Mouse (Mus musculus) kidney, postnatal 36 days (tissue): ENCODE data around the gene Gm9887.
"Not testable (repeated sequence)": the region's sequence is repeated elsewhere in the genome, so short reads cannot be mapped to it uniquely, and the experiment has no call there.

ENCODE experiments used
- DNase-seq, 2 experiments: peaks; one replicate each; pipeline ENCODE4 v3.0.0; 2021 to 2022; ENCODE audit warnings: mixed read lengths in 2 of 2

Gm9887 gene

GRCm38 (mm10) chr12:69385542-69386280 is 13.5 kb upstream of the Gm9887 start:
- DNase-seq: no peak

- DNase-seq: no peak
Observed at GRCm38 (mm10) chr12:69384606-69385005, 12.3 kb upstream of the Gm9887 start.

- no peak for DNase-seq
Observed at GRCm38 (mm10) chr12:69382880-69383279, 10.6 kb upstream of the Gm9887 start.

GRCm38 (mm10) chr12:69378558-69379454 is 6.5 kb upstream of the Gm9887 start:
- DNase-seq: no peak

DNA sequence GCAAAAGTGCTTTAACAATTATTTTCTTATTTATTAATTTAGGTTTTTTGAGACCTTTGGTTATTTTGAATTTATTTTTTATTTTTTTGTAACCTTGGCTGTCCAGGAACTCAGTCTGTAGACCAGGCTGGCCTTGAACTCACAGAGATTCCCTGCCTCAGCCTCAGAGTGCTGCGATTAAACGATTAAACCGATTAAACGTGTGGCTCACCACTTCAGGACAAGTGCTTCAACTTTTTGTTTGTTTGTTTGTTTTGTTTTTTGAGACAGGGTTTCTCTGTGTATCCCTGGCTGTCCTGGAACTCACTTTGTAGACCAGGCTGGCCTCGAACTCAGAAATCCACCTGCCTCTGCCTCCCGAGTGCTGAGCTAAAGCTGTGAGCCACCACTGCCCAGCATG is 5.4 kb upstream of the Gm9887 start:
- DNase-seq: not testable (repeated sequence)

GRCm38 (mm10) chr12:69377188-69377587 is 4.9 kb upstream of the Gm9887 start:
- DNase-seq: no peak

DNA sequence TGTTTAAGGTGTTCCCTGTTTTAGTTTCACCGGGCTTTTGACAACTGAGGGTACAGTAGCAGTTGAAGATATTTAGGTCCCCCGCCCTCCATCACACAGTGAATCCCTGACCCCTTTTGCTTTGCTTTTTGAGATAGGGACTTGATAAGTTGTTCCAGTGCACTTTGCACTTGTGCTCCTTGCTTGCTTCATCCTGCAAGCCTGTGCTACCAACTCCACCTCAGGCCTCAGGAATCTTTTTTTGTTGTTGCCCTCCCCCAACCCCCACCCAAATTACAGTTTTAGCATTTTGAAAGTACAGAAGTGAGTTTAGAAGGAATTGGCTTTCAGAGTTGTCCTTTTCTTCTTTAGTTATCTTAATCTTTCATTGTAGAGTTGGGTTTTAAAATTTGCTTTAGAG is 3.9 kb upstream of the Gm9887 start:
- no peak for DNase-seq

DNA sequence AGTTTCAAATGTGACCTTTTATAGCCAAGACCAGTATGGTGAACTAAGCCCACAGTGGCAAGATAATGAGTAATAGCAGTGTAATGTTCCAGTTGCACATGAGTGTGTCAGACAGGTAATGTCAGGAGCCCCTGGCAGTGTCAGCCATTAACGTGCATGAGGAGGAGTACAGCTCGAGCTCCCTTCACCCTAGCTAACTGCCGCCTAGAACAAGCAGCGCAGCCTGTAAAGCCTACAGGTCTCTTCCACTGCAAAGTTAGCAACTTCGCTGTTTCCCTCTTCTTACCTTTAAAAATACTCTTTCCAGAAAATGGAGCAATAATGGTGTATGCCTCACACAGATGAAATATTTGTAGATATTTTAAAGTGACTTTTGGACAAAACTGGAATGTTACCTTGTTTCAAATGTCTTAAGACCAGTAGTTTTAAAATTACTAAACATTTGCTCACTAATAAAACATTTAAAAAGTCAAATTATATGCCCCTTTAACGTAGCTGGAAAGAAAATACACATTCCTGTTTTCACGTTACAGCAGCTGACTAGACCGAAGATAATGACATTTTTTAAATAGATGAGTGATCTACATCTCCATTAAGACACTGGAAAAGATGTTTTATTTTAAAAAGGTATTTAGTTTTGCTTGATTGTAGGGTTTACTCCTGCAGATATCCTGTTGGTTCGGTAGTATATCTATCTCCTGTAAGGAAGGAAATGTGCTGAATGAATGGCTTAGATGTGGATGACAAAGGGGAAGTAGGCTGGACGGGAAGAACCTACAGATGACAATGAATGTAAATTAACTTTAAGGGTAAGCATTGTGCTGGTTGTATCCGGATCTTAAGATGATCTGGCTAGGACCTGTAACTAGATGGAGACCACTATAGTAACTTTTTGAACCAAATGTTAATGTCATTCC is 1.9 kb upstream of the Gm9887 start:
- DNase-seq: peak in 1 of 2 experiments; percentile 31

DNA sequence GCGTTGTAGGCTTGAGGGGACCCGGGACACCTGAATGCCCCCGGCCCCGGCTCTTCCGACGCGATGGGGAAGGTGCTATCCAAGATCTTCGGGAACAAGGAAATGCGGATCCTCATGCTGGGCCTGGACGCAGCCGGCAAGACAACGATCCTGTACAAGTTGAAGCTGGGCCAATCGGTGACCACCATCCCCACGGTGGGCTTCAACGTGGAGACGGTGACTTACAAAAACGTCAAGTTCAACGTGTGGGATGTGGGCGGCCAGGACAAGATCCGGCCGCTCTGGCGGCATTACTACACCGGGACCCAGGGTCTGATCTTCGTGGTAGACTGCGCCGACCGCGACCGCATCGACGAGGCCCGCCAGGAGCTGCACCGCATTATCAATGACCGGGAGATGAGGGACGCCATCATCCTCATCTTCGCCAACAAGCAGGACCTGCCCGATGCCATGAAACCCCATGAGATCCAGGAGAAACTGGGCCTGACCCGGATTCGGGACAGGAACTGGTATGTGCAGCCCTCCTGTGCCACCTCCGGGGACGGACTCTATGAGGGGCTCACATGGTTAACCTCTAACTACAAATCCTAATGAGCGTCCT is 573 bp upstream of the Gm9887 start:
- DNase-seq: peak in 1 of 2 experiments; percentile 30

DNA sequence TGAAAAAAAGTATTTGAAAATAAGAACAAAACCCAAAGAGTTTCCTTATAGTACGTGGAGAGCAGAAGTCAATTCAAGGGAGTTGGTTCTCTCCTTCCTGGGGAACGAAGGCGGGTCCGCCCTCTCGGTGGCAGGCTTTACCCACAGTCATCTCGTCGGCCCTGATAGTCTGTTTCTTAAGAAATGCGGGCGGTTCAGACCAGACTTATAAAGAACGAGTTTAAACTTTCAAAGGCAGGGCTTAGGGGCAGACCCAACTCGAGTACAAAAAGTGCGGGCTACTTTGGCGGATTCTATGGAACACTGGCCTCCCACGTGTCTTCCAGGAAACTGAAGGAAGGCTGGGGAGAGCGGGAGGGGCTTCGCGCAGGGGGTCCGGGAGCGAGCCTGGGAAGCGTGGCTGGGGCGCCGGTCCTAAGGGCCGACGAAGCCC is 821 bp downstream of the Gm9887 start:
- DNase-seq: peak in 1 of 2 experiments; percentile 79

DNA sequence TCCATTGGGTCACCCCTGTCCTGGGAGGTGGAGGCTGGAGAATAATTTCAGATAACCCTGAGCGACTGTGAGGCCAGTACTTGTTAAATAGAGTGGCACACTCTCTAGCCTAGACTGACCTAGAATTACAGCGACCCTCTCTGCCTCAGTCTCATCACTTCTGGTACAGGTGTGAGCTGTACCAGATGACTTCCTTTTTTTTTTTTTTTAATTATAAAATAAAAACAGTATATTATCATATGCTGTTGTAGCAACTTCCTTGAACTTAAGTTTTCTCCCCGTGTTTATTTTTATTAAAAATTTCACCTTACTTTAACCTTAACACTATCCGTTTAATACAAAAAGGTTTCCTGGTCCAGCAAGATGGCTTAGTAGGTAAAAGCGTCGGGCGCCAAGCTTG is 1.3 kb downstream of the Gm9887 start:
- no peak for DNase-seq

DNA sequence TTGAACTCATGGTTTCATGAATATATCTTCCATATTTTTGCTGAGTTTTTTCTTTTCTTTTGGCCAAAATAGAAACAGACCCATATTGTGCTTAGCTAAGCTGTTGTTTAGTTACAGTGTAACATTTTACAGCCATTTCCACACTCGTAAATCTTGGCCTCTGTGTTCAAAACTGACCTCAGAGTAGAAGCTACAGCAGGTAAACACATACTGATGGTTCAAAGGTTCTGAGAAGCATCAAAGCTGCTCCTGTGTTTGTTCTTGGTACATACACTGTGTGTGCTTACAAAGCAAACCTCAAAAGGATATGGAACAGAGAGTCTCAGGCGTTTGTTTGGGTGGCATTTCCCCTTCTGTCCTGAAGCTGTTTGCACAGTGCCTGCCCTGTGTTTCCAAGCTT is 4.7 kb downstream of the Gm9887 start:
- peak; percentile 19 to 75 for DNase-seq

- peak in 1 of 2 experiments; percentile 47 for DNase-seq
Observed at GRCm38 (mm10) chr12:69366424-69366823, 5.8 kb downstream of the Gm9887 start.

DNA sequence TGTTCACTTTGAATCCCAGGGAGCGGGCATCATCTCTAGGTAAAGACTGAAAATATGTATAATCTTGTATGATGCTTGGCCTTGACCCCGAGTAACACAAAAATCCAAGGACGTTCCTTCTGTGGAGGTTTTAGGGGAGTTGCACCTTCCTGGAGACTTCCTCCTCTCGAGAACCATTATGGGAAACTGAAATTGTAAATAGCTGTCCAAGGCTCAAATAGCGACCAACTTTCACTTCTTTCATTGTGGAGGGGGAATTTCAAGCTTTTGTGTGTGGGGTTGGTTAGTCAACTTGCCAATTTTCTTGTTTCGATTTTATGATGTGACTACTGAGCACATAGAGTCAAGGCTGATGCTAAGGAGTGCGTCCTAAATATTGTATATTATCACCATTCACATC is 6.5 kb downstream of the Gm9887 start:
- DNase-seq: no peak

- peak; percentile 86 to 91 for DNase-seq
Observed at GRCm38 (mm10) chr12:69363899-69364762, 8.1 kb downstream of the Gm9887 start.

- not testable (repeated sequence) for DNase-seq
Observed at GRCm38 (mm10) chr12:69363110-69363509, 9.1 kb downstream of the Gm9887 start.

- no peak for DNase-seq
Observed at GRCm38 (mm10) chr12:69362388-69362787, 9.9 kb downstream of the Gm9887 start.

GRCm38 (mm10) chr12:69361919-69362318 is 10.3 kb downstream of the Gm9887 start:
- no peak for DNase-seq

DNA sequence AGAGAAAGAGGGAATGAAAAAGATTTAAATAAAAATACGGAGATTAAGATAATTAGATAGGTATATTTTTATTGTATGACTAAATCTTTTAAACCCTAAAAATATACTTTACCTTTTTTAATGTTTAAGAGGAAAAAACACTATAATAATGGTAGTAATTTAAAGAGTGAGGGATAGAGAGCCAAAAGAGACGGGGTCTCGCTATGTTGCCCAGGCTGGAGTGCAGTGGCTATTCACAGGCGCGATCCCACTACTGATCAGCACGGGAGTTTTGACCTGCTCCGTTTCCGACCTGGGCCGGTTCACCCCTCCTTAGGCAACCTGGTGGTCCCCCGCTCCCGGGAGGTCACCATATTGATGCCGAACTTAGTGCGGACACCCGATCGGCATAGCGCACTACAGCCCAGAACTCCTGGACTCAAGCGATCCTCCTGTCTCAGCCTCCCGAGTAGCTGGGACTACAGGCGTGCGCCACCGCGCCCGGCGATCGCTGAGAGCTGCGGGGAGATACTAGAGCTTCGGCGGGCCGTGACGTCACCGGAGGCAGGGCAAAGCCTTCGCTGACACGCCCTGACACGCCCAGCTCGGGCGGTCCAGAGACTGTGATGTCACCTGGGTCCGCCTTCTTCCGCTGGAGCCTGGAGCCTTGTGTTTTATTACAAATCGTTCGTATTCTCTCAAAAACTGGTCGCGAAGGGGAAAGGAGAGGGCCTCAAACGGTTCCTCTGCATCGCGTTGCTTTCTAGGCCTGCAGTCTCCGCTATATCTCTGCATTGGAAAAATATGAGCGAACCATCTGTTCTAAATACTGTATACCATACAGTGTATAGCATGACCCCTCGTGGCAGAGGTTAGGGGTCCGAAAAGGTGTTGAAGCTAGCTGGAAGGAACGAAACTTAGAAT is 11.0 kb downstream of the Gm9887 start:
- DNase-seq: peak; percentile 99

GRCm38 (mm10) chr12:69360655-69360996 is 11.6 kb downstream of the Gm9887 start:
- peak; percentile 25 to 71 for DNase-seq
